Mouse (Mus musculus): ENCODE results near the gene Ski.

DNA sequence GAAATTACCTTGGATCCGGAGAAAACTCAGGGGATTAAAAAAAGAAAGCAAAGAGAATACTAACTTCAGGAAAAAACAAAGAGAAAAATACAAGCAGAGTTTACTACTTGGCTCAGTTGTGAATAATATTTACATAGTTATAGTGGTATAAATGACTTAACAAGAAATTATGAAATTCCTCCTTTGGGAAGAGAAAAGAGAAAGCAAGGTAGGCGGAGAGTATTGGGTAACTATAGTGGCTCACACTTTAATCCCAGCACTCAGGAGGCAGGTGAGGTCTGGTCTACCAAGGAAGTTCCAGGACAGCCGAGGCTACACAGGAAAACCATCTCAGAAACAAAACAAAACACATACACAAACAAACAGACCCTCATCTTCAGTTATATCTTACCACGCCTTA lies 5.6 kb upstream of the Ski start:
- TF ChIP-seq EP300 (IDR thresholded peaks at IDR 0.05) (no peak), CTCF (IDR thresholded peaks at IDR 0.05) (no peak)
